Mouse (Mus musculus) myocyte (in vitro differentiated cells): Measurements from ENCODE around the gene Trappc2.
A peak's percentile ranks its signal among the peaks of the same experiment; 100 is the strongest.

Source experiments
- CEBPB ChIP-seq: IDR thresholded peaks from 2 replicates; pipeline ENCODE4 v1.6.1; 2011; ENCODE audit warnings: mild to moderate bottlenecking, moderate library complexity; ENCODE audit not compliant: poor library complexity, insufficient read depth, severe bottlenecking
- E2F4 ChIP-seq: IDR thresholded peaks from one replicate; pipeline ENCODE4 v1.6.1; 2011; ENCODE audit warnings: mild to moderate bottlenecking, control low read depth, moderate library complexity; ENCODE audit not compliant: insufficient read depth
- MAX ChIP-seq: IDR thresholded peaks from one replicate; pipeline ENCODE4 v1.6.1; 2011; ENCODE audit warnings: low read depth, mild to moderate bottlenecking, control low read depth
- MYOD1 ChIP-seq, 3 experiments: IDR thresholded peaks; one replicate each; pipeline ENCODE4 v1.6.1; 2011; ENCODE audit warnings: control low read depth in 2 of 3, low read depth in 2 of 3, mild to moderate bottlenecking in 2 of 3, moderate library complexity in 1 of 3; ENCODE audit not compliant: insufficient read length in 2 of 3, control insufficient read depth in 1 of 3
- MYOG ChIP-seq, 3 experiments: IDR thresholded peaks; one replicate each; pipeline ENCODE4 v1.6.1; 2011; ENCODE audit warnings: control low read depth in 2 of 3, low read depth in 2 of 3, mild to moderate bottlenecking in 2 of 3; ENCODE audit not compliant: insufficient read length in 2 of 3, control insufficient read depth in 1 of 3, insufficient read depth in 1 of 3
- POLR2A ChIP-seq: IDR thresholded peaks from one replicate; pipeline ENCODE4 v1.6.1; 2011; ENCODE audit warnings: low read depth, mild to moderate bottlenecking, control low read depth, moderate library complexity; ENCODE audit not compliant: insufficient read length
- POLR2AphosphoS2 ChIP-seq: IDR thresholded peaks from one replicate; pipeline ENCODE4 v1.6.1; 2011; ENCODE audit warnings: low read depth, control low read depth; ENCODE audit not compliant: insufficient read length
- SRF ChIP-seq: IDR thresholded peaks from one replicate; pipeline ENCODE4 v1.6.1; 2011; ENCODE audit warnings: low read depth; ENCODE audit not compliant: control insufficient read depth, insufficient read length
- TCF12 ChIP-seq: IDR thresholded peaks from one replicate; pipeline ENCODE4 v1.6.1; 2011; ENCODE audit warnings: mild to moderate bottlenecking, control low read depth; ENCODE audit not compliant: poor library complexity, insufficient read depth, severe bottlenecking
- USF1 ChIP-seq: IDR thresholded peaks from one replicate; pipeline ENCODE4 v1.6.1; 2011; ENCODE audit warnings: low read depth, mild to moderate bottlenecking, control low read depth, moderate library complexity

DNA sequence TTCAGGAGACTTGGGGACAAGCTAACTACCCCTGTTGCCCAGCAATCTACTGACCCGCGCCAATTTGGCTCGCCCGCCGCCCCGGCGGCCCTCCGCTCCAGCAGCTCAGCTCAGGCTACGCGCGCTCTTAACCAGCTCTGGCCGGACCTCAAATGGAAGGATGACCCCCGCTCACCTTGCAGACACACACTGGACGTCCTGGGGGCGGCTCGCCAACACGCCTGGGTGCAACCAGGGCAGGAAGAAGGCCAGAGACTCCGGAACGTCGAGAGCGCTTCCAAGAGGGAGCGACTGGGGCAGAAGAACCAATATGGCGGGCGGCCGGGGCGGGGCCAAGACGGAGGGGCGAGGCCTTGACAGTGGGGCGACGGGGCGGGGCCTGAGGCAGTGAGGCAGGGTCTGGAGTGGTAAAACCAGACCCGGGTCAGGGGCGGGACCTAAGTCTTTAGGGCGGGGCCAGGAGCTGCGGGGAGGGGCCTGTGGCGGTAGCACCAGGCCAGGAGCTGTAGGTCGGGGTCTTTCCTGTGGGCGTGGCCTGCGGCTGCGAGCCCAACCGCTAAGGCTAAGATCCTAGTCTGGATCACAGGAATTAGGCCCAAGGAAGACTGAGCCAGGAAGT lies 39.1 kb downstream of the Trappc2 start, which contains the start of gene Rab9:
- TF ChIP-seq POLR2A (peak; percentile 50), POLR2AphosphoS2 (peak; percentile 42), TCF12 (no peak), MAX (no peak), MYOG (IDR thresholded peaks at IDR 0.05; ENCODE audit: control insufficient read depth in 1 of 3, insufficient read depth in 1 of 3, insufficient read length in 2 of 3, low read depth in 2 of 3) (no peak), CEBPB (no peak), MYOD1 (IDR thresholded peaks at IDR 0.05; ENCODE audit: control insufficient read depth in 1 of 3, insufficient read length in 2 of 3, low read depth in 2 of 3) (no peak), SRF (no peak), USF1 (no peak), E2F4 (no peak)
